Mouse (Mus musculus) MEL (cell line): ENCODE results near the gene Tspan14.

Experiments used
- CHD1 ChIP-seq: IDR thresholded peaks from 2 replicates; pipeline ENCODE4 v1.6.1; 2012; ENCODE audit warnings: low read depth, mild to moderate bottlenecking, inconsistent platforms, low read length, improper control_type of control experiment
- CTCF ChIP-seq, 3 experiments: IDR thresholded peaks in 2 of 3; conservative IDR thresholded peaks in 1 of 3; 2 replicates each; pipeline ENCODE4 v1.5.1; 2011 to 2012; ENCODE audit warnings: low read length in 3 of 3, low read depth in 2 of 3, mild to moderate bottlenecking in 2 of 3, improper control_type of control experiment in 1 of 3, inconsistent platforms in 1 of 3, mixed read lengths in 1 of 3, moderate library complexity in 1 of 3; ENCODE audit not compliant: control insufficient read depth in 1 of 3, insufficient read depth in 1 of 3, poor library complexity in 1 of 3, severe bottlenecking in 1 of 3
- ETS1 ChIP-seq: IDR thresholded peaks from 2 replicates; pipeline ENCODE4 v1.6.1; 2012; ENCODE audit warnings: low read depth, mild to moderate bottlenecking, inconsistent platforms, low read length, improper control_type of control experiment, moderate library complexity
- GABPA ChIP-seq: IDR thresholded peaks from 2 replicates; pipeline ENCODE4 v1.6.1; 2012; ENCODE audit warnings: low read depth, mild to moderate bottlenecking, inconsistent platforms, low read length, improper control_type of control experiment, moderate library complexity
- GATA1 ChIP-seq: IDR thresholded peaks from 2 replicates; pipeline ENCODE4 v1.6.1; 2011; ENCODE audit warnings: low read depth, low read length, improper control_type of control experiment
- MAFK ChIP-seq: IDR thresholded peaks from 2 replicates; pipeline ENCODE4 v1.6.1; 2011; ENCODE audit warnings: low read depth, mild to moderate bottlenecking, low read length, improper control_type of control experiment, borderline replicate concordance
- MYC ChIP-seq: IDR thresholded peaks from 2 replicates; pipeline ENCODE4 v1.6.1; 2011; ENCODE audit warnings: low read depth, mild to moderate bottlenecking, low read length, improper control_type of control experiment, moderate library complexity
- POLR2A ChIP-seq, 2 experiments: IDR thresholded peaks; 2 replicates each; pipeline ENCODE4 v1.6.1; 2011 to 2012; ENCODE audit warnings: low read length in 2 of 2, mild to moderate bottlenecking in 2 of 2, control low read depth in 1 of 2, improper control_type of control experiment in 1 of 2, low read depth in 1 of 2, moderate library complexity in 1 of 2; ENCODE audit not compliant: control insufficient read depth in 1 of 2, insufficient read depth in 1 of 2, poor library complexity in 1 of 2
- POLR2AphosphoS2 ChIP-seq: IDR thresholded peaks from 2 replicates; pipeline ENCODE4 v1.6.1; 2011; ENCODE audit warnings: low read length, improper control_type of control experiment
- TAL1 ChIP-seq: IDR thresholded peaks from 2 replicates; pipeline ENCODE4 v1.6.1; 2012; ENCODE audit warnings: mild to moderate bottlenecking, inconsistent platforms, low read length, moderate library complexity, mixed read lengths
- TBP ChIP-seq: IDR thresholded peaks from 2 replicates; pipeline ENCODE4 v1.8.0; 2011; ENCODE audit warnings: low read depth, low read length, improper control_type of control experiment
- USF1 ChIP-seq: IDR thresholded peaks from 2 replicates; pipeline ENCODE4 v1.6.1; 2014; ENCODE audit warnings: low read depth, mild to moderate bottlenecking, inconsistent platforms, low read length, improper control_type of control experiment, moderate library complexity
- USF2 ChIP-seq, 2 experiments: IDR thresholded peaks; 2 replicates each; pipeline ENCODE4 v1.6.1; 2011 to 2012; ENCODE audit warnings: improper control_type of control experiment in 2 of 2, low read length in 2 of 2, borderline replicate concordance in 1 of 2, inconsistent platforms in 1 of 2, low read depth in 1 of 2, mild to moderate bottlenecking in 1 of 2; ENCODE audit not compliant: insufficient read depth in 1 of 2

DNA sequence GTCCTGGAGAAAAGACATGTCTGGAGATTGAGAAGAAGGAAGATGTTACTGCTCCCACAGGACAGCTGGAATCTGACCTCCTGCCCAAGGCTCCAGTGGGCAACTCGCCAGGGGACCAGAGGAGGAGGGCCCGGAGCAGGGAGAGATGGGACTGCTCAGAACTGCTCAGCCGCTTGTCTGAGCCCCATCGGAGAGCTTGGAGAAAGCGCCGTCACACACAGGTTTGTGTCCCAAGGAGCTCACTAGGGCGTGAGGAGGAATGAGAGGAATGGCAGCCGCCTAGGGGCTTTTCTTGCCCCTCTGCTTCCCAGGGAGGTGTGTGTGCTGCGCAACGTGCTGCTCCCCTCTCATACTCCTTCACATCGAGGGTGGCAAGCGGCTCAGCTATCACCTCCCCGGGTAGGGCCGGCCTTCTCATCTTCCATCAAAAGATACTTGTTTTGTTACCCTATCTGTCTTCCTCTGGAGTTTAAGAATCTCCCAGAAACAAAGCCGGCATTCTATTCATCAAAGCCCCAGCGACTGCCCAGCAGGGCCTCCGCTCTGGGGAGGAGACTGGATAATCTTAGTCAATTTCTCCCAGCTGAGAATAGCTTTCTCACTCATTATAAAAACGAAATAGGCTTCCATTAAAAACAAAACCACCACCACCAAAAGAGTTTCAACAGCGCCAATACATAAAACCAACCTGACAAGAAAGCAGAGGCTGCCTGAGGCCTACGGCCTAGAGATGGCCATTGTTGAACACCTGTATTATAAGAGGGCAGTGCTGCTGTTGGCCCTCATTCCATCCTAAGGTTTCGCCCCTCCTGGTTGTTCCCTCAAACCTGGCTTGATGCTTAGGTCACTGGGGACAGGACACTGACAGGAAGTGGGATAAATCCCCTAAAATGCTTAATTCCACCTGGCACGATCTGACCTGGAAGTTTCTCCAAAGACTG lies 37.9 kb upstream of the Tspan14 start:
- TF ChIP-seq CTCF (IDR thresholded peaks at IDR 0.05 in 2 of 3, conservative IDR thresholded peaks at IDR 0.05 in 1 of 3; ENCODE audit: control insufficient read depth in 1 of 3, insufficient read depth in 1 of 3, low read depth in 2 of 3, low read length in 3 of 3, poor library complexity in 1 of 3, severe bottlenecking in 1 of 3) (no peak), MAFK (no peak), GABPA (no peak), MYC (no peak), ETS1 (no peak), TBP (no peak), TAL1 (no peak), USF1 (no peak), POLR2A (IDR thresholded peaks at IDR 0.05; ENCODE audit: control insufficient read depth in 1 of 2, insufficient read depth in 1 of 2, low read depth in 1 of 2, low read length in 2 of 2, poor library complexity in 1 of 2) (no peak), USF2 (IDR thresholded peaks at IDR 0.05; ENCODE audit: borderline replicate concordance in 1 of 2, insufficient read depth in 1 of 2, low read depth in 1 of 2, low read length in 2 of 2) (no peak), CHD1 (no peak), POLR2AphosphoS2 (no peak), GATA1 (no peak)
